Mouse (Mus musculus) CD8-positive naive resting alpha-beta T cell, adult 57 days (primary cell): Measurements from ENCODE around the gene Lao1. TPM values are rescaled to one million over a fixed set of nuclear protein-coding genes. Genes with fewer than 3 reads are reported as not detected.

Experiments
- total RNA-seq: library from RNA; stranded (reverse); gene quantifications from one replicate; pipeline ENCODE4 v1.2.4, GENCODE M21; 2023

The Lao1 gene
- not detected for total RNA-seq

GRCm38 (mm10) chr4:118961141-118961628 lies at the start of gene Lao1:
Gene Lao1, plus strand, starts transcription at chr4:118961578.

GRCm38 (mm10) chr4:118917365-118917764 lies 44.0 kb upstream of the Lao1 start, which contains the start of gene Olfr1329:
Gene Olfr1329, minus strand, starts transcription at chr4:118917465.

GRCm38 (mm10) chr4:118938512-118938911 lies 22.9 kb upstream of the Lao1 start, which contains the start of gene Olfr1328:
Gene Olfr1328, minus strand, starts transcription at chr4:118938612.

Other genes with a start within 250 kb of the Lao1 start
- gene Olfr1340, start 241.4 kb upstream of the Lao1 start, total RNA-seq: not detected
- gene Olfr1339, start 229.4 kb upstream of the Lao1 start, total RNA-seq: not detected
- not detected for gene Olfr1338, start 202.8 kb upstream of the Lao1 start, total RNA-seq
- not detected for gene Olfr1337, start 179.0 kb upstream of the Lao1 start, total RNA-seq
- not detected for gene Olfr1335, start 151.6 kb upstream of the Lao1 start, total RNA-seq
- gene Olfr1333, start 125.3 kb upstream of the Lao1 start, total RNA-seq: not detected
- gene Olfr1331, start 96.9 kb upstream of the Lao1 start, total RNA-seq: not detected
- not detected for gene Olfr1330, start 73.0 kb upstream of the Lao1 start, total RNA-seq
- not detected for gene Olfr1329, start 44.1 kb upstream of the Lao1 start, total RNA-seq
- gene Olfr1328, start 23.0 kb upstream of the Lao1 start, total RNA-seq: not detected
- 37.1 TPM for gene Slc2a1, start 147.1 kb downstream of the Lao1 start, total RNA-seq
- gene Zfp691, start 212.6 kb downstream of the Lao1 start, total RNA-seq: 5.1 TPM
- 0.86 TPM for gene Ermap, start 228.4 kb downstream of the Lao1 start, total RNA-seq
- 20.9 TPM for gene Svbp, start 233.7 kb downstream of the Lao1 start, total RNA-seq